Mouse (Mus musculus): ENCODE measurements around the gene Emc1.

DNA sequence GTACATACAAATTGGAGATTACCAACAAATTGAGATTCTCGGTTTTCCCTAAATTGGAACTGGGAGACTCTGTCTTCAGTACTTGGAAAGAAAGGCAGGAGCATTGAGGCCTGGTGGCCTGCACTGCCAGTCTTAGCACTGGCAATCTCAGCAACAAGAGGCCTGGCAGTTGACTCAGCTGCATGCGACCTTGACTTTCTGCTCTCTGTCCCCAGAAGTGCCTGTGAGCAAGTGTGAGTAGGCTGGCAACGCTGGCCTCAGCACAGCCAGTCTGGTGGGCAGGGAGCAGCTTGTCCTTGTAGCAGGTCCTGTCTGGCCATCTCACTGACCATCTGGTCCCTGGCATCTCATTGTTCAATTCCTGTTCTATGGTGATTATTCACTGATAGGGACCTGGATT is 59.0 kb downstream of the Emc1 start:
- TF ChIP-seq POLR2A (IDR thresholded peaks at IDR 0.05; ENCODE audit: borderline replicate concordance, low read depth, low read length) (no peak), CTCF (IDR thresholded peaks at IDR 0.05; ENCODE audit: low read depth, low read length) (no peak)

Data from bone marrow macrophage, adult 2 months (primary cell).